Mouse (Mus musculus) v-Abl transformed pro-B cells (cell line): ENCODE results near the gene Frmd4b.

Experiments
- in situ Hi-C, 2 experiments: fragments of 400-800 bp; cut with MboI; formaldehyde crosslinking; loops; one replicate each; pipeline ENCODE4 v1.15.1; 2025; ENCODE audit not compliant: unreplicated experiment in 2 of 2

Gene Frmd4b

GRCm38 (mm10) chr6:97617266-97617743 lies at the start of gene Frmd4b:
Frmd4b (minus strand) TSS chr6:97617541.
- in situ Hi-C loops: no loop called here

GRCm38 (mm10) chr6:97666417-97666816 lies 49.1 kb upstream of the Frmd4b start:
- in situ Hi-C loops: no loop called here

- in situ Hi-C loops: no loop called here
Measured at GRCm38 (mm10) chr6:97658921-97659320, 41.6 kb upstream of the Frmd4b start.

DNA sequence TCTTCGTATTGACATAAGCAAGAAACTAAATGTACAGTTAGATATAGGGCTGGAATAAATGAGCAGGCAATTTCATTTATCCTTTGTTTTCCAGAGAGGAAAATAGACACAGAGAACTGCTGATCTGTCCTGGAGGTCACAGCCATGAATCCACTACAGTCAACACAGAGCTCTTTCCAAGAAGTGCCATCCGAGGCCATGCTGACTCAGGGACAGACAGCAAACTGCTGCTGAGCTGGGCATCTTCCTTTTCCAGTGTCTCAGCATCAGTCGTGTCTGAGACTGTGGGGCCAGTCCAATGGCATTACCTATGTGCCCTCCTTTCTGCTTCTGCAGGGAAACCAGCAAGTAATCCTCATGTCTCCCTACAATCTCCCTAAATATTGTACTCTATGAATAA lies 38.6 kb upstream of the Frmd4b start:
- in situ Hi-C loops: no loop called here

DNA sequence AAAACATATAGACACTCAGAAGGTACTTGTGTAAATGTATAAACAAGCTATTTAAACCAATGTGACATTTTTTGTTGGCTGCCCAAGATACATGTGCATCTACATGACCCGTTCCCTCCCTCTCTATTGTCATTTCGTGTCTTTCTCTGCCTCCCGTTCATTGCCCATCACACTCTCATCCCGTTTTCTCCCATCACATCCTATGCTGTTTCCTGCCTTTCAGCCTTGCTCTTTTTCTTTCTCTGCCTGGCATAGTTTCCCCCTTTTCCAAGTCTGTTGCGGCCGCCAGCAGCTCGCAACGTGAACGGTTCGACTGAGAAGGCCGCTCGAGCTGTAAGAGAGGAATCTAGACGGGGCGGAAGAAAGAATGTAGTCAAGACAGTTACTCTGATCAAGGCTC lies 30.2 kb upstream of the Frmd4b start:
- in situ Hi-C loops: no loop called here

GRCm38 (mm10) chr6:97623330-97623729 lies 6.0 kb upstream of the Frmd4b start:
- in situ Hi-C loops: no loop called here

- in situ Hi-C loops: no loop called here
Measured at GRCm38 (mm10) chr6:97622236-97622635, 4.9 kb upstream of the Frmd4b start.

GRCm38 (mm10) chr6:97617774-97618173 lies 433 bp upstream of the Frmd4b start:
- in situ Hi-C loops: no loop called here

GRCm38 (mm10) chr6:97616658-97617265 lies 579 bp downstream of the Frmd4b start:
- in situ Hi-C loops: no loop called here

DNA sequence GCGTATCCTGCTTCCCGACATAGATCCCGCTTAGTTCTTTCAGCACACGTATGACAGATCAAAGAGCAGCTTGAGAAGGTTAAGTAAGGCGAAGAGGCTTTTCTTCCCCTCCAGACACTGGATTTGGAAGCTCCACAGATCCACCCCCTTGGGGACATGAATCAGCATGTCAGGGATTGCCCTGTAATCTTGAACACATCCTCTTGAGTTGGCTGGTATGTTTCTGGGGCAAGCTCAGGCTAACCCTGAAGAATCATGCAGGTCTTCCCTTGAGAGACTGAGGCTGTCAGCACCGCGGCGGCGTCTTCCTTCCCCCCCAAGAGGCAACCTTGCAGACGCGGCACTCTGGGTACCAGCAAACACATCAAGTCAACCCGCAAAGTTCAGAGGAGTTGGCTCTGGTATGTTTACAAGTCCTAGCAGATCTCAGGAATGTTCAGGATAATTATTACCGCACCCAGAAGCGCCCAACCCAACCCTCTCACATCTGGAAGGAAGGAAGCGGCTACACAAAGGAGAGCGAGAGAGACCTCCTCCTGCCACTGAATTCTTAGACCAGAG lies 1.4 kb downstream of the Frmd4b start:
- in situ Hi-C loops: no loop called here

GRCm38 (mm10) chr6:97614179-97614578 lies 3.2 kb downstream of the Frmd4b start:
- in situ Hi-C loops: no loop called here

DNA sequence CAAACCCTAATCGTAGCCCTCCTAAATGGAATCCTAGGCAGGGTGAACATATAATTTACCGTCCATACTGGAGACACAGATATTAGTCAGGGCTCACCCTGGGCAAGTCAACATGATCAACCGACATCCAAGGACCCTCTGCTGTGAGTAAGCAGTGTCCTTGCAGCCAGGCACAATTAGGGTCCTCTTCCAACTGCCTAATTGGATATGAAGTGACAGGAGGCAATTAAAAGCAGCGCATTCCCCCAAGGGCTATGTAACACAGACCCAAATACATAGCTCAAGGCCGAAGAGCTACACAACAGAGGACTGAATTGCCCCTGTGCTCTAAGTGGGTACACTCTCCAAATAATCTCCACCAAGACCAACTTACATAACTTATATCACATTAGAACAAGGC lies 4.5 kb downstream of the Frmd4b start:
- in situ Hi-C loops: no loop called here

DNA sequence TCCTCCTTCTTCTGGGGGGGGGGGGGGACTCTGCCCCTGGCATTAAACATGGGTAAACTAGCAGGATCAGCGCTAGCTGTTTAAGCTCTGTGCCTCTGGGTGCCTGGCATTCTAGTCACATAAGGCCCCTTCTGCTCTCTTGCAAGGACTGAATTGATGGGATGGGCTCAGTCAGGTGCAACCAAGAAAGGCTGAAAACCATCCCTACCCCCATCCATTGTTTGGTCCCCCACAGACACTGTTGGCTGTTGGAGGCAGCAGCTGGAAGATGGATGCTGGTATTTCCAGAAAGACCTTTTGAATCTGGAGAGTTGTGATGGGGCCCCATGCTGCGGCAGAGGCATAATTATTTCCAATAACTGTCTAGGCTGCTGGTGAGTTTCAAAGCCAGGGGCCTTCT lies 7.3 kb downstream of the Frmd4b start:
- in situ Hi-C loops: no loop called here

DNA sequence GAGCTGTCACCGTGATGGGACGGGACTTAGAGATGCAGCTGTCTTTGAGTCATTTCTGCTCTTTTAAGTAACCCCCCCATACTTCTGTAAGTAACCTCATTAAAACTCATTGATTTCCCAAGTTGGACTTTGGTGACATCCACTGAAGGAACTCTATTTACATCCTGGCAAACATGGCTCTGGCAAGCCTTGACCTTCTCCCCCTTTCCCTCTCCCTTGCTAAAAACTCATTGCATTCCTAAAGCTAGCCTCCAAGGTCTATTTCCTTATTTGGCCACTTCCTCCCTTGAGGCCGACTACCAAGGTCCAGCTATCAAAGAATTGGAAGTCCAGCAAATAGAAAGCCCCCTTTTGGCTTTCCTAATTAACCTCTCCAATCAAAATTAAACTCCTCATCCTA lies 9.7 kb downstream of the Frmd4b start:
- in situ Hi-C loops: no loop called here

- in situ Hi-C loops: no loop called here
Measured at GRCm38 (mm10) chr6:97595218-97595617, 22.1 kb downstream of the Frmd4b start.

DNA sequence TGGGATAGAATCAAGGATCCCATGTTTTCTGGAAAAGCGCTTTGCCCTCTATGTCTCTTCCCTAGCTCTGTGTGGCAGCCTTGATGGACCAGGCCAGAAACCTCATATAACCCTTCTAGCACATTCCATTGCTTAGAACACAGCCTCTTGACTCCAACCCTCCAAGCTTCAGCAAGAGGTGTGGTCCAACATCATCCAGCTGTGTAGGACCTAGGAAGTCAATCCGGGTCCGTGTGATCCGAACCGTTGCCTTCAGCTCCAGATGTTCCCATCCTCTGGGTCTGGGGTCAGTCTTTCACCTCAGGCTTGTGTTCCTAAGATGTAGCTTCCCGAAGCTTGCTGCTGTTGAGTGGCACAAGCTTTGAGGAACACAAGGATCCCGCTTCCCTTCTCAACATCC lies 22.8 kb downstream of the Frmd4b start:
- in situ Hi-C loops: no loop called here

GRCm38 (mm10) chr6:97590230-97590629 lies 27.1 kb downstream of the Frmd4b start:
- in situ Hi-C loops: no loop called here

DNA sequence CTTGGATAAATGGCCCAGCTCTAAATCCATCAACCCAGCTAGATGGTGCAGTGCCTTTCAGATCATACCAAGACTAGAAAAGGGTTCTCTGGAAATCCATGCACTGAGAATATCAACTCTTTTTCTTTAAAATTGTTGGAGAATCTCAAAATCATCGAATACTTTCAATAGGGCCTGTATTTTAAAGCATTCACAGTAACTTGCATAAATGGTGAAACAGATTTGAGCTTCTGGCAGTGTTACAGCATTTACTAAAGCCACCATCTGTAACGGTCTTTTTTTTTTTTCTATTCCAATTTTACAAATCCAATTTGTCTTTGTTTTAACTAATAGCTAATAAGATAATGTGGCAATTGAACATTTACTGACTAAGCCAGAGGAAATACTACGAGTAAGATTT lies 27.8 kb downstream of the Frmd4b start:
- in situ Hi-C loops: no loop called here

DNA sequence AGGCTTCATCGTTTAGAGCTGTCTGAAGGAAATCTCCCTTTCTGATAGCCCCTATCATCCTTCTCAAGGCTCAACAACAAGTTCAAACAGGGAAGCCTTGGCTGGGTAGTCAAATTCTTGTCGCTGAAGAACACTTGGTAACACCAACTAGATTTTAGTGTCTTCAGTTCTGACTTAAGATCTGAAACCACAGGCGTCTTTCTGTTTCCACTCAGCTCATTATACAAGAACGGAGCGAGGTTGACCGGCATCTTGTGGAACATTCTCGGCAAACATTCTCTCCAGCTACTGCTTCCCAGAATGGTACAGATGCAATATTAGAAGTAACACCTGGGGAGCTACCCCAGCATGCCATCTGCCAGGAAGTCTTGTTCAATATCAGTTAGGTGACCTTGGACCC lies 28.3 kb downstream of the Frmd4b start:
- in situ Hi-C loops: no loop called here

- in situ Hi-C loops: no loop called here
Measured at GRCm38 (mm10) chr6:97586606-97587005, 30.7 kb downstream of the Frmd4b start.

DNA sequence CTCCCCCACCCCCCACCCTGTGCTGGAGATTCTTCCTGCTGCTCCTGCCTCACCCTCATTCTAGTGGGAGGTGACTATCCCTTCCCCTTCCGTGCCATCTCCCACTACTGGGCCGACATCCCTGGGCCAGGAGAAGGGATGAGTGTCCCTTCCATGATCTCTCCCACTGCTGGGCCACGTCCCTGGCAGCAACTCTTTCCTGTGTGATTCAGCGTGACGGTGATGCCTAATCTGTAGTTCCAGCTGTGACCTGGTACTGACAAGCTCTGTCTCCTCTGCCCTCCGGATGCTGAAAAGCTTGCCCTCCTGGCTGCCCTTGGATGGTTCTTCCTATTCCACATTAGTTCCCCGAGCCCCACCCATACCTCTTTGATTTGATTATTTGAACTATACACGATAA lies 31.3 kb downstream of the Frmd4b start:
- in situ Hi-C loops: no loop called here

DNA sequence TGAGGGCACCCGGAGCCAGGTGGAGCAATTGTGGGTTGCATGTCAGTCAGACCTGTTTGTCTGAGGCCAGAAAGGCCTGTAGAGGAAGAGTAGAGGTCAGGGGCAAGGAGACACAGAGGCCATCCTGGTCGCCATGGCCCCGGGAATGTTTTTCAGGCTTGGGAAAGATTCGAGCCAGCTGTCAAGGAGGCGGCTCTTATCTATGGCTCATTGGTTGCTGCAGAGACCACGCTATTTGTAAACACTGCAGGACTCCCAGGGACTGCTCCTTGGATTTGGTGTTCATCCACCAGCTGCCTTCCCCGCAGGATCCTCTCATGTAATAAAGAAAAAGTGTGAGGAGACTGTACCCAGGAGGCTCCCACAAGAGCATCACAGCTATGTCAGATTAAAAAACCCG lies 34.6 kb downstream of the Frmd4b start:
- in situ Hi-C loops: no loop called here

- in situ Hi-C loops: no loop called here
Measured at GRCm38 (mm10) chr6:97581941-97582340, 35.4 kb downstream of the Frmd4b start.
